Mouse (Mus musculus) liver, embryonic 14.5 days (tissue): ENCODE data around the gene Cpped1. TPM values are rescaled to one million over a fixed set of nuclear protein-coding genes. Genes with fewer than 3 reads are reported as not detected.

Source experiments
- ATAC-seq: fragments of 200-750 bp; cut with Nextera tagmentation; 2 replicates; pipeline ENCODE4 v1.8.0; 2017; ENCODE audit warnings: moderate number of reproducible peaks, mild to moderate bottlenecking, moderate library complexity; ENCODE audit not compliant: insufficient read depth
- DNase-seq, 3 experiments: peaks; one replicate each; pipeline ENCODE4 v3.0.0-alpha.2; 2012 to 2013; ENCODE audit warnings: low read depth in 3 of 3, low spot score in 3 of 3
- H3K27ac ChIP-seq: fragments of 300-500 bp; sonication (generic); 2 replicates; pipeline ENCODE4 v1.5.1; 2014; ENCODE audit warnings: moderate library complexity, mild to moderate bottlenecking, control low read depth, inconsistent platforms
- H3K27me3 ChIP-seq: fragments of 300-500 bp; sonication (generic); 2 replicates; pipeline ENCODE4 v1.6.1; 2014; ENCODE audit warnings: mild to moderate bottlenecking, low read length, moderate library complexity; ENCODE audit not compliant: control insufficient read depth, insufficient read depth
- H3K36me3 ChIP-seq: fragments of 300-500 bp; sonication (generic); replicated peaks from 2 replicates; pipeline ENCODE4 v1.6.1; 2014; ENCODE audit warnings: low read depth; ENCODE audit not compliant: control insufficient read depth, insufficient read depth
- H3K4me1 ChIP-seq, 2 experiments: fragments of 200-500 bp in 1 of 2; fragments of 300-500 bp in 1 of 2; sonication (generic) in 1 of 2; replicated peaks; 2 replicates each; pipeline ENCODE4 v1.6.1; 2012 to 2014; ENCODE audit warnings: antibody characterized with exemption in 1 of 2, inconsistent platforms in 1 of 2, low read length in 1 of 2; ENCODE audit not compliant: control insufficient read depth in 2 of 2, insufficient read depth in 2 of 2
- H3K4me2 ChIP-seq: fragments of 300-500 bp; sonication (generic); 2 replicates; pipeline ENCODE4 v1.6.1; 2014; ENCODE audit warnings: low read depth, mild to moderate bottlenecking, control low read depth, moderate library complexity
- H3K4me3 ChIP-seq, 2 experiments: fragments of 200-500 bp in 1 of 2; fragments of 300-500 bp in 1 of 2; sonication (generic) in 1 of 2; 2 replicates each; pipeline ENCODE4 v1.5.1; 2012 to 2014; ENCODE audit warnings: low read depth in 2 of 2, low read length in 2 of 2, mild to moderate bottlenecking in 2 of 2, control low read depth in 1 of 2, inconsistent platforms in 1 of 2, moderate library complexity in 1 of 2; ENCODE audit not compliant: insufficient read depth in 1 of 2
- H3K9ac ChIP-seq: fragments of 300-500 bp; sonication (generic); replicated peaks from 2 replicates; pipeline ENCODE4 v1.6.1; 2014; ENCODE audit warnings: mild to moderate bottlenecking, control low read depth, moderate library complexity
- H3K9me3 ChIP-seq: fragments of 300-500 bp; sonication (generic); 2 replicates; pipeline ENCODE4 v1.6.1; 2016; ENCODE audit warnings: low read length, mixed read lengths; ENCODE audit not compliant: control insufficient read depth
- CTCF ChIP-seq: IDR thresholded peaks from 2 replicates; pipeline ENCODE4 v1.5.1; 2016; ENCODE audit warnings: antibody characterized with exemption, low read depth, control low read depth
- EP300 ChIP-seq: IDR thresholded peaks from 2 replicates; pipeline ENCODE4 v1.6.1; 2016; ENCODE audit warnings: antibody characterized with exemption, low read depth
- WGBS: fragments of 180-500 bp; shearing (Covaris S2); extraction: QIAGEN DNeasy Blood & Tissue Kit; methylation state at CpG from one replicate; pipeline ENCODE4 v1.1.7; 2014; ENCODE audit not compliant: insufficient replicate concordance; 5-methylcytosine and 5-hydroxymethylcytosine counted together
- polyA plus RNA-seq, 2 experiments: library from polyadenylated mRNA; depleted of rRNA in 1 of 2; stranded (reverse) in 1 of 2; unstranded in 1 of 2; fragments of >200 nt; fragmentation: Nextera tagmentation in 1 of 2; extraction: Ambion mirVana in 1 of 2; gene quantifications; 2 replicates each; pipeline versions ENCODE4 v1.2.1 to v1.2.3; 2012 to 2014

The Cpped1 gene
- polyA plus RNA-seq, 2 experiments = 6.1 to 13.0 TPM

GRCm38 (mm10) chr16:11907816-11908215 lies 1.4 kb downstream of the Cpped1 start:
- peak overlapping the region in 1 of 2 experiments; percentile 72; a peak in 1 of 4 replicates for H3K4me3 ChIP-seq
- no peak overlapping the region for H3K27ac ChIP-seq

GRCm38 (mm10) chr16:11906906-11907305 lies 2.3 kb downstream of the Cpped1 start:
- Histone ChIP-seq H3K4me2 (no peak overlapping the region), H3K27ac (no peak overlapping the region), H3K27me3 (no peaks in the 10 kb centered on the region), H3K4me3 (no peak overlapping the region), H3K4me1 (peaks cover 0 to 12% of the 10 kb centered on the region in 2 experiments; a peak in 3 of 4 replicates), H3K9me3 (no peaks in the 10 kb centered on the region), H3K9ac (no peak overlapping the region), H3K36me3 (no peaks in the 10 kb centered on the region)
- TF ChIP-seq EP300 (no peak), CTCF (no peak)
- ATAC-seq (no peak), DNase-seq (no peak)
- WGBS = 68% methylated on average over 1 of the region's 1 CpGs

More at GRCm38 (mm10) chr16:11907816-11908215, 1.4 kb downstream of the Cpped1 start:
- Histone ChIP-seq H3K36me3 (no peaks in the 10 kb centered on the region), H3K4me2 (peak overlapping the region; percentile 80), H3K9ac (peak overlapping the region; percentile 89), H3K27me3 (no peaks in the 10 kb centered on the region), H3K4me1 (peaks cover 0 to 12% of the 10 kb centered on the region in 2 experiments; a peak in 3 of 4 replicates), H3K9me3 (no peaks in the 10 kb centered on the region)
- DNase-seq = no peak
- ATAC-seq = no peak
- TF ChIP-seq CTCF = no peak
- WGBS = 72% methylated on average over 4 of the region's 4 CpGs

- no peaks in the 10 kb centered on the region for H3K36me3 ChIP-seq
- no peak overlapping the region for H3K4me3 ChIP-seq
- H3K4me2 ChIP-seq = no peak overlapping the region
- H3K9ac ChIP-seq = no peak overlapping the region
- DNase-seq = no peak
- H3K9me3 ChIP-seq = no peaks in the 10 kb centered on the region
- no peaks in the 10 kb centered on the region for H3K27me3 ChIP-seq
- peaks cover 0 to 12% of the 10 kb centered on the region in 2 experiments; a peak in 3 of 4 replicates for H3K4me1 ChIP-seq
- TF ChIP-seq CTCF (no peak), EP300 (no peak)
- WGBS = 79% methylated on average over 4 of the region's 4 CpGs
- H3K27ac ChIP-seq = no peak overlapping the region
- no peak for ATAC-seq
These were observed 4.0 kb downstream of the Cpped1 start for GRCm38 (mm10) chr16:11905216-11905615.

GRCm38 (mm10) chr16:11902007-11902406 lies 7.2 kb downstream of the Cpped1 start:
- H3K4me2 ChIP-seq = no peak overlapping the region
- H3K4me1 ChIP-seq = 0 out of 4 replicates have a peak, but pooled peaks cover 0 to 2% of the 10 kb centered on the region in 2 experiments
- no peaks in the 10 kb centered on the region for H3K36me3 ChIP-seq
- no peaks in the 10 kb centered on the region for H3K9me3 ChIP-seq
- H3K4me3 ChIP-seq = no peak overlapping the region
- TF ChIP-seq CTCF (no peak), EP300 (no peak)
- H3K27me3 ChIP-seq = no peaks in the 10 kb centered on the region
- WGBS = 85% methylated on average over 7 of the region's 7 CpGs
- no peak for ATAC-seq
- H3K9ac ChIP-seq = no peak overlapping the region
- no peak for DNase-seq
- H3K27ac ChIP-seq = no peak overlapping the region

GRCm38 (mm10) chr16:11900341-11900740 lies 8.9 kb downstream of the Cpped1 start:
- Histone ChIP-seq H3K4me3 (no peak overlapping the region), H3K9me3 (no peaks in the 10 kb centered on the region), H3K4me2 (no peak overlapping the region), H3K9ac (no peak overlapping the region), H3K27ac (no peak overlapping the region), H3K27me3 (no peaks in the 10 kb centered on the region), H3K36me3 (no peaks in the 10 kb centered on the region), H3K4me1 (0 out of 4 replicates have a peak, but pooled peaks cover 0 to 2% of the 10 kb centered on the region in 2 experiments)
- no peak for ATAC-seq
- DNase-seq = no peak
- no peak for TF ChIP-seq EP300
- TF ChIP-seq CTCF = no peak
- WGBS = 71% methylated on average over 6 of the region's 6 CpGs
